Comparison of ENCODE assay signal across 30 mouse cellular contexts in genomic region chr7:43827706-43828105, GRCm38 (mm10). TPM values are rescaled to one million over a fixed set of nuclear protein-coding genes. Genes with fewer than 3 reads are reported as not detected.
A peak's percentile ranks its signal among the peaks of the same experiment; 100 is the strongest.
DNase-seq lines count a peak whose midpoint lies in the region; ATAC-seq and TF ChIP-seq lines count a peak whose summit lies in the region.
"Had no signal": no experiment of that assay in that cellular context is flagged by ENCODE, and none has a peak within 500 bp of the region (broad histone marks: within the 10 kb centered on the region; RNA-seq: fewer than 3 reads in every experiment).

No protein-coding gene starts in this region.

- H3K4me2 ChIP-seq in stomach, embryonic 15.5 days: no peak overlapping the region
- no peak overlapping the region for H3K4me2 ChIP-seq in stomach, postnatal 0 days (replicated peaks; ENCODE audit: low read depth)
- H3K4me2 ChIP-seq in stomach, embryonic 16.5 days (ENCODE audit: low read depth, low read length): no peak overlapping the region
- H3K4me2 ChIP-seq: embryonic facial prominence, embryonic 13.5 days; embryonic facial prominence, embryonic 15.5 days; forebrain, embryonic 12.5 days had no signal

- no peaks in the 10 kb centered on the region for H3K9me3 ChIP-seq in stomach, embryonic 15.5 days
- no peaks in the 10 kb centered on the region for H3K9me3 ChIP-seq in stomach, postnatal 0 days (ENCODE audit: control insufficient read depth, low read length)
- H3K9me3 ChIP-seq in stomach, embryonic 16.5 days (replicated peaks; ENCODE audit: control insufficient read depth, low read length): no peaks in the 10 kb centered on the region
- H3K9me3 ChIP-seq: embryonic facial prominence, embryonic 13.5 days; embryonic facial prominence, embryonic 15.5 days; forebrain, embryonic 10.5 days; forebrain, embryonic 12.5 days had no signal

- DNase-seq in heart, adult 11 months: peak; percentile 41
- no peak for DNase-seq in heart, postnatal 10 days
- DNase-seq in stomach, postnatal 0 days (ENCODE audit: low spot score): no peak
- DNase-seq in lung, postnatal 4 days: no peak
- DNase-seq: adrenal gland, adult 2 months; adrenal gland, postnatal 10 days; adrenal gland, postnatal 25 days; cerebellum, adult 11 months; cerebellum, adult 18-20 months; cerebellum, adult 8-10 months; cerebellum, adult 9-11 months; cerebellum, postnatal 14 days; cerebellum, postnatal 36 days; embryo, embryonic 11 days had no signal

- 70% methylated on average over 4 of the region's 4 CpGs for WGBS in stomach, embryonic 15.5 days
- 48% methylated on average over 4 of the region's 4 CpGs for WGBS in stomach, postnatal 0 days
- WGBS in stomach, embryonic 16.5 days: 63% methylated on average over 4 of the region's 4 CpGs

- H3K4me1 ChIP-seq in stomach, embryonic 15.5 days: no peaks in the 10 kb centered on the region
- no peaks in the 10 kb centered on the region for H3K4me1 ChIP-seq in stomach, postnatal 0 days (replicated peaks; ENCODE audit: control insufficient read depth, insufficient read depth)
- H3K4me1 ChIP-seq in stomach, embryonic 16.5 days (ENCODE audit: control insufficient read depth, insufficient read depth, low read length): no peaks in the 10 kb centered on the region
- H3K4me1 ChIP-seq: embryonic facial prominence, embryonic 13.5 days; embryonic facial prominence, embryonic 15.5 days; forebrain, embryonic 12.5 days had no signal

- no peak for TF ChIP-seq CTCF in stomach, postnatal 0 days (IDR thresholded peaks at IDR 0.05; ENCODE audit: low read depth)

- intact Hi-C loops in heart, postnatal 10 days (cut with DNase I): no loop called here

- peak; percentile 65; the same call in 1 of the 2 replicates for ATAC-seq in stomach, embryonic 15.5 days (ENCODE audit: insufficient read depth, low FRiP score, low read depth)
- ATAC-seq in stomach, postnatal 0 days (ENCODE audit: low FRiP score, low TSS enrichment): no peak
- ATAC-seq in stomach, embryonic 16.5 days (ENCODE audit: insufficient read depth, low FRiP score): peak; percentile 73; the same call in 1 of the 2 replicates
- ATAC-seq: forebrain, embryonic 14.5 days; forebrain, embryonic 16.5 days had no signal

- H3K36me3 ChIP-seq in stomach, embryonic 15.5 days: no peaks in the 10 kb centered on the region
- H3K36me3 ChIP-seq in stomach, postnatal 0 days (ENCODE audit: control insufficient read depth, insufficient read depth, low read length): no peaks in the 10 kb centered on the region
- H3K36me3 ChIP-seq in stomach, embryonic 16.5 days (ENCODE audit: control insufficient read depth, insufficient read depth, low read length): no peaks in the 10 kb centered on the region
- H3K36me3 ChIP-seq: embryonic facial prominence, embryonic 13.5 days; embryonic facial prominence, embryonic 15.5 days; forebrain, embryonic 10.5 days; forebrain, embryonic 12.5 days had no signal

- no peaks in the 10 kb centered on the region for H3K27me3 ChIP-seq in stomach, embryonic 15.5 days (replicated peaks)
- H3K27me3 ChIP-seq in stomach, postnatal 0 days (ENCODE audit: control insufficient read depth, insufficient read depth, low read length): no peaks in the 10 kb centered on the region
- H3K27me3 ChIP-seq in stomach, embryonic 16.5 days (ENCODE audit: control insufficient read depth, insufficient read depth, low read length): no peaks in the 10 kb centered on the region
- H3K27me3 ChIP-seq: embryonic facial prominence, embryonic 13.5 days; embryonic facial prominence, embryonic 15.5 days; forebrain, embryonic 12.5 days had no signal

- TF ChIP-seq EP300 in stomach, postnatal 0 days (optimal IDR thresholded peaks at IDR 0.05): no peak

- H3K4me3 ChIP-seq in stomach, embryonic 15.5 days (replicated peaks): no peak overlapping the region
- H3K4me3 ChIP-seq in stomach, postnatal 0 days (ENCODE audit: low read depth, low read length): no peak overlapping the region
- no peak overlapping the region for H3K4me3 ChIP-seq in stomach, embryonic 16.5 days (replicated peaks; ENCODE audit: low read length)
- H3K4me3 ChIP-seq: embryonic facial prominence, embryonic 13.5 days; embryonic facial prominence, embryonic 15.5 days; erythroblast, embryonic 14.5 days; forebrain, embryonic 10.5 days; forebrain, embryonic 12.5 days had no signal

- no peak overlapping the region for H3K27ac ChIP-seq in stomach, embryonic 15.5 days
- H3K27ac ChIP-seq in stomach, postnatal 0 days (replicated peaks): no peak overlapping the region
- H3K27ac ChIP-seq in stomach, embryonic 16.5 days (ENCODE audit: low read length): no peak overlapping the region
- H3K27ac ChIP-seq: embryonic facial prominence, embryonic 13.5 days; embryonic facial prominence, embryonic 15.5 days; forebrain, embryonic 10.5 days; forebrain, embryonic 12.5 days had no signal

- no peak overlapping the region for H3K9ac ChIP-seq in stomach, embryonic 15.5 days
- H3K9ac ChIP-seq in stomach, postnatal 0 days (ENCODE audit: low read length): no peak overlapping the region
- H3K9ac ChIP-seq in stomach, embryonic 16.5 days (ENCODE audit: low read length): no peak overlapping the region
- H3K9ac ChIP-seq: embryonic facial prominence, embryonic 13.5 days; embryonic facial prominence, embryonic 15.5 days; forebrain, embryonic 12.5 days had no signal

RNA-seq across cellular contexts. Expression of gene Klk6, which starts 3.4 kb away (rescaled TPM):
- total RNA-seq in heart, postnatal 10 days (2021): not detected
- 0.18 and 0.32 TPM in 2 replicates for polyA plus RNA-seq in stomach, embryonic 15.5 days (2015; fragmentation: Nextera tagmentation; extraction: Ambion mirVana)
- polyA plus RNA-seq in stomach, postnatal 0 days (2015; fragmentation: Nextera tagmentation; extraction: Ambion mirVana): 11.3 and 23.9 TPM in 2 replicates
- 0.30 and 0.42 TPM in 2 replicates for polyA plus RNA-seq in stomach, embryonic 16.5 days (2015; fragmentation: Nextera tagmentation; extraction: Ambion mirVana)
- total RNA-seq: adrenal gland, adult 2 months; adrenal gland, postnatal 10 days; adrenal gland, postnatal 25 days; adrenal gland, postnatal 4 days; common myeloid progenitor, adult 5-6 weeks; MEL had no signal
- polyA plus RNA-seq: adrenal gland, adult 2 months; brain, embryonic 14.5 days; embryonic facial prominence, embryonic 11.5 days; embryonic facial prominence, embryonic 13.5 days; erythroblast, embryonic 14.5 days; forebrain, embryonic 10.5 days; forebrain, embryonic 12.5 days; forebrain, embryonic 14.5 days; forebrain, embryonic 16.5 days had no signal

RNA-seq across cellular contexts. Expression of gene Klk5, which starts 14.1 kb away (rescaled TPM):
- not detected for total RNA-seq in heart, postnatal 10 days (2021)
- not detected in 2 replicates for polyA plus RNA-seq in stomach, embryonic 15.5 days (2015; fragmentation: Nextera tagmentation; extraction: Ambion mirVana)
- polyA plus RNA-seq in stomach, postnatal 0 days (2015; fragmentation: Nextera tagmentation; extraction: Ambion mirVana): 74.9 and 79.6 TPM in 2 replicates
- polyA plus RNA-seq in stomach, embryonic 16.5 days (2015; fragmentation: Nextera tagmentation; extraction: Ambion mirVana): 0.10 TPM in 1 of 2 replicates, not detected in the other
- total RNA-seq: adrenal gland, adult 2 months; adrenal gland, postnatal 10 days; adrenal gland, postnatal 25 days; adrenal gland, postnatal 4 days; common myeloid progenitor, adult 5-6 weeks; ES-E14; MEL had no signal
- polyA plus RNA-seq: adrenal gland, adult 2 months; brain, embryonic 14.5 days; C2C12; embryonic facial prominence, embryonic 11.5 days; forebrain, embryonic 14.5 days; forebrain, embryonic 16.5 days had no signal

RNA-seq across cellular contexts. Expression of gene Klk7, which starts 16.6 kb away (rescaled TPM):
- not detected for total RNA-seq in heart, postnatal 10 days (2021)
- polyA plus RNA-seq in stomach, embryonic 15.5 days (2015; fragmentation: Nextera tagmentation; extraction: Ambion mirVana): not detected in 2 replicates
- polyA plus RNA-seq in stomach, postnatal 0 days (2015; fragmentation: Nextera tagmentation; extraction: Ambion mirVana): 56.5 and 56.8 TPM in 2 replicates
- polyA plus RNA-seq in stomach, embryonic 16.5 days (2015; fragmentation: Nextera tagmentation; extraction: Ambion mirVana): 0.22 and 0.66 TPM in 2 replicates
- total RNA-seq: adrenal gland, adult 2 months; adrenal gland, postnatal 10 days; adrenal gland, postnatal 25 days; adrenal gland, postnatal 4 days; common myeloid progenitor, adult 5-6 weeks; MEL had no signal
- polyA plus RNA-seq: adrenal gland, adult 2 months; C2C12; embryonic facial prominence, embryonic 11.5 days; erythroblast, embryonic 14.5 days; forebrain, embryonic 10.5 days; forebrain, embryonic 12.5 days; forebrain, embryonic 14.5 days; forebrain, embryonic 16.5 days had no signal

RNA-seq across cellular contexts. Expression of gene Klk8, which starts 30.3 kb away (rescaled TPM):
- total RNA-seq in heart, postnatal 10 days (2021): 10 to 100 TPM; 13.0 to 19.9 TPM
- 17.8 and 24.5 TPM in 2 replicates for polyA plus RNA-seq in stomach, embryonic 15.5 days (2015; fragmentation: Nextera tagmentation; extraction: Ambion mirVana)
- polyA plus RNA-seq in stomach, postnatal 0 days (2015; fragmentation: Nextera tagmentation; extraction: Ambion mirVana): 139 and 155 TPM in 2 replicates
- polyA plus RNA-seq in stomach, embryonic 16.5 days (2015; fragmentation: Nextera tagmentation; extraction: Ambion mirVana): 31.0 and 55.1 TPM in 2 replicates
- total RNA-seq: MEL had no signal

RNA-seq across cellular contexts. Expression of gene Klk9, which starts 36.0 kb away (rescaled TPM):
- total RNA-seq in heart, postnatal 10 days (2021): not detected
- 0.17 and 0.77 TPM in 2 replicates for polyA plus RNA-seq in stomach, embryonic 15.5 days (2015; fragmentation: Nextera tagmentation; extraction: Ambion mirVana)
- 101 and 118 TPM in 2 replicates for polyA plus RNA-seq in stomach, postnatal 0 days (2015; fragmentation: Nextera tagmentation; extraction: Ambion mirVana)
- polyA plus RNA-seq in stomach, embryonic 16.5 days (2015; fragmentation: Nextera tagmentation; extraction: Ambion mirVana): 2.7 and 5.3 TPM in 2 replicates
- total RNA-seq: adrenal gland, adult 2 months; adrenal gland, postnatal 10 days; adrenal gland, postnatal 25 days; adrenal gland, postnatal 4 days; common myeloid progenitor, adult 5-6 weeks; MEL had no signal
- polyA plus RNA-seq: adrenal gland, adult 2 months; brain, embryonic 14.5 days; embryonic facial prominence, embryonic 11.5 days; erythroblast, embryonic 14.5 days; forebrain, embryonic 10.5 days; forebrain, embryonic 12.5 days; forebrain, embryonic 14.5 days had no signal

Comparison
In these comparisons a context has a peak if more than half of its experiments do, and no peak if none do; other contexts are left out.
1. RNA of gene Klk5, which starts 14.1 kb away (polyA plus RNA-seq): 74.9 to 79.6 TPM in stomach, postnatal 0 days; 0.10 TPM in stomach, embryonic 16.5 days and not detected in stomach, embryonic 15.5 days; every median in the first group is over 10 times any median in the second.
2. RNA of gene Klk7, which starts 16.6 kb away (polyA plus RNA-seq): 56.5 to 56.8 TPM in stomach, postnatal 0 days; 0.22 to 0.66 TPM in stomach, embryonic 16.5 days and not detected in stomach, embryonic 15.5 days; every median in the first group is over 10 times any median in the second.